Comparison of ENCODE assay signal across 11 mouse cellular contexts in the genomic region with DNA sequence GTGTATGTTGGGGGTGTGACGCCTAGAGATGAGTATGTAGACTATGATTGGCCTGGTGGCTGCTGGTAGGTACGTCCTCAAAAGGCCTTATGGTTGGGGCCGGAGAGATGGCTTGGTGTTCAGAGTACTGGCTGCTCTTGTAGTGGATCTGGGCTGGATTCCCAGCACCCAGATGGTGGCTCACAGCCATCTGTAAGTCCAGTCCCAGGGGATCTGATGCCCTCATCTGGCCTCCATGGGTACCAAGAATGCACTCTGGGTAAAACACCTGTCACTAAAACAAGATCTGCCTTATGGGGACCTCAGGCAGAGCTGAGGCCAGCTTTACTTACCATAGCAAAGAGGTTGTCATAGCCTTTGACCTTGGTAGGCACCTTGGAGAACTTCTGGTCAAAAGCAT. TPM values are rescaled to one million over a fixed set of nuclear protein-coding genes. Genes with fewer than 3 reads are reported as not detected.
DNase-seq lines count a peak whose midpoint lies in the region; ATAC-seq and TF ChIP-seq lines count a peak whose summit lies in the region.
"Had no signal": no experiment of that assay in that cellular context is flagged by ENCODE, and none has a peak within 500 bp of the region (broad histone marks: within the 10 kb centered on the region; RNA-seq: fewer than 3 reads in every experiment).

No protein-coding gene starts in this region.

- ATAC-seq in forebrain, embryonic 15.5 days (replicated peaks), result no peak
- no peak for ATAC-seq in liver, embryonic 15.5 days (ENCODE audit: insufficient read depth)
- ATAC-seq in erythroid progenitor cell, adult 5-6 weeks (replicated peaks; ENCODE audit: low FRiP score, poor library complexity, severe bottlenecking), result no peak
- ATAC-seq: CD4-positive, CD25-positive, alpha-beta regulatory T cell, adult 4 months had no signal

- peak overlapping the region; percentile 71 for H3K4me2 ChIP-seq in forebrain, embryonic 15.5 days (replicated peaks)
- peak overlapping the region; percentile 91 for H3K4me2 ChIP-seq in liver, embryonic 15.5 days

- no peak overlapping the region for H3K27ac ChIP-seq in heart, embryonic 10.5 days
- no peak overlapping the region for H3K27ac ChIP-seq in forebrain, embryonic 15.5 days (replicated peaks)
- H3K27ac ChIP-seq in liver, embryonic 15.5 days (replicated peaks), result no peak overlapping the region

- no peak for TF ChIP-seq CTCF in E14TG2a.4 (conservative IDR thresholded peaks at IDR 0.05; ENCODE audit: low read length)

- WGBS in heart, embryonic 10.5 days, result 95% methylated on average over 3 of the region's 3 CpGs
- 93% methylated on average over 3 of the region's 3 CpGs for WGBS in forebrain, embryonic 15.5 days
- WGBS in liver, embryonic 15.5 days (ENCODE audit: insufficient replicate concordance), result 85% methylated on average over 3 of the region's 3 CpGs

- peaks cover 53% of the 10 kb centered on the region for H3K36me3 ChIP-seq in heart, embryonic 10.5 days
- H3K36me3 ChIP-seq in E14TG2a.4 (ENCODE audit: insufficient read depth, low read length), result peaks cover 63% of the 10 kb centered on the region
- peaks cover 39% of the 10 kb centered on the region for H3K36me3 ChIP-seq in forebrain, embryonic 15.5 days
- peaks cover 58% of the 10 kb centered on the region for H3K36me3 ChIP-seq in liver, embryonic 15.5 days (replicated peaks)

- no peaks in the 10 kb centered on the region for H3K27me3 ChIP-seq in heart, embryonic 10.5 days (ENCODE audit: insufficient read depth, poor library complexity, severe bottlenecking)
- H3K27me3 ChIP-seq in E14TG2a.4 (ENCODE audit: insufficient read depth, low read length), result no peaks in the 10 kb centered on the region
- H3K27me3 ChIP-seq in forebrain, embryonic 15.5 days, result no peaks in the 10 kb centered on the region
- H3K27me3 ChIP-seq in liver, embryonic 15.5 days, result no peaks in the 10 kb centered on the region

- no peak overlapping the region for H3K9ac ChIP-seq in forebrain, embryonic 15.5 days (replicated peaks)
- no peak overlapping the region for H3K9ac ChIP-seq in liver, embryonic 15.5 days

- H3K9me3 ChIP-seq in heart, embryonic 10.5 days, result no peaks in the 10 kb centered on the region
- H3K9me3 ChIP-seq in E14TG2a.4 (ENCODE audit: low read length), result no peaks in the 10 kb centered on the region
- H3K9me3 ChIP-seq in forebrain, embryonic 15.5 days, result no peaks in the 10 kb centered on the region
- no peaks in the 10 kb centered on the region for H3K9me3 ChIP-seq in liver, embryonic 15.5 days (replicated peaks)

- DNase-seq in heart, embryonic 10.5 days (ENCODE audit: low spot score), result no peak
- DNase-seq in heart, postnatal 36 days, result no peak
- DNase-seq in ovary, adult 18-20 months (ENCODE audit: low spot score), result no peak
- no peak for DNase-seq in adrenal gland, adult 18-20 months (ENCODE audit: low spot score in 2 of 2)
- DNase-seq: thymus, postnatal 25 days had no signal

- H3K4me1 ChIP-seq in heart, embryonic 10.5 days, result peaks cover 37% of the 10 kb centered on the region
- peaks cover 76% of the 10 kb centered on the region for H3K4me1 ChIP-seq in E14TG2a.4 (replicated peaks; ENCODE audit: low read depth, low read length)
- peaks cover 39% of the 10 kb centered on the region for H3K4me1 ChIP-seq in forebrain, embryonic 15.5 days
- peaks cover 38% of the 10 kb centered on the region for H3K4me1 ChIP-seq in liver, embryonic 15.5 days (replicated peaks)

- H3K4me3 ChIP-seq in heart, embryonic 10.5 days, result 0 out of 2 replicates have a peak overlapping the region, but pooled peaks have one; percentile 94
- peak overlapping the region; percentile 100 for H3K4me3 ChIP-seq in E14TG2a.4 (replicated peaks; ENCODE audit: low read length)
- peak overlapping the region; percentile 92; the same call in 1 of the 2 replicates for H3K4me3 ChIP-seq in forebrain, embryonic 15.5 days
- H3K4me3 ChIP-seq in liver, embryonic 15.5 days (replicated peaks), result peak overlapping the region; percentile 86

- intact Hi-C loops in heart, postnatal 36 days (cut with DNase I), result no loop called here

RNA-seq across cellular contexts. Expression of a gene that starts 1.2 kb away (rescaled TPM):
- polyA plus RNA-seq in heart, embryonic 10.5 days (2016; fragmentation: Nextera tagmentation; extraction: Ambion mirVana), result 149 and 157 TPM in 2 replicates
- 10 to 100 TPM; 66.2 to 69.8 TPM for total RNA-seq in heart, postnatal 36 days (2021)
- polyA plus RNA-seq in forebrain, embryonic 15.5 days (2015; fragmentation: Nextera tagmentation; extraction: Ambion mirVana), result 152 and 154 TPM in 2 replicates
- polyA plus RNA-seq in liver, embryonic 15.5 days (2015; fragmentation: Nextera tagmentation; extraction: Ambion mirVana), result 59.7 and 59.9 TPM in 2 replicates
- 42.8 and 69.2 TPM in 2 replicates for total RNA-seq in erythroid progenitor cell, adult 5-6 weeks (2015; ENCODE audit: low replicate concordance)
- total RNA-seq in erythroid progenitor cell, adult 5-6 weeks (2017; ENCODE audit: low replicate concordance), result 19.0 and 29.3 TPM in 2 replicates
- 100 to 1,000 TPM in 1 of 2 experiments, 10 to 100 TPM in 1; 89.2 to 100 TPM for total RNA-seq in adrenal gland, adult 18-20 months (2021)

RNA-seq across cellular contexts. Expression of a gene that starts 2.8 kb away (rescaled TPM):
- 85.6 and 133 TPM in 2 replicates for polyA plus RNA-seq in heart, embryonic 10.5 days (2016; fragmentation: Nextera tagmentation; extraction: Ambion mirVana)
- 10 to 100 TPM; 80.7 to 84.2 TPM for total RNA-seq in heart, postnatal 36 days (2021)
- polyA plus RNA-seq in forebrain, embryonic 15.5 days (2015; fragmentation: Nextera tagmentation; extraction: Ambion mirVana), result 141 and 150 TPM in 2 replicates
- polyA plus RNA-seq in liver, embryonic 15.5 days (2015; fragmentation: Nextera tagmentation; extraction: Ambion mirVana), result 59.8 and 63.4 TPM in 2 replicates
- total RNA-seq in erythroid progenitor cell, adult 5-6 weeks (2015; ENCODE audit: low replicate concordance), result 143 and 183 TPM in 2 replicates
- 140 and 476 TPM in 2 replicates for total RNA-seq in erythroid progenitor cell, adult 5-6 weeks (2017; ENCODE audit: low replicate concordance)
- 100 to 1,000 TPM; 162 to 192 TPM for total RNA-seq in adrenal gland, adult 18-20 months (2021)

RNA-seq across cellular contexts. Expression of a gene that starts 9.5 kb away (rescaled TPM):
- polyA plus RNA-seq in heart, embryonic 10.5 days (2016; fragmentation: Nextera tagmentation; extraction: Ambion mirVana), result not detected in 2 replicates
- not detected for total RNA-seq in heart, postnatal 36 days (2021)
- not detected in 2 replicates for polyA plus RNA-seq in forebrain, embryonic 15.5 days (2015; fragmentation: Nextera tagmentation; extraction: Ambion mirVana)
- not detected in 2 replicates for polyA plus RNA-seq in liver, embryonic 15.5 days (2015; fragmentation: Nextera tagmentation; extraction: Ambion mirVana)
- total RNA-seq in erythroid progenitor cell, adult 5-6 weeks (2015; ENCODE audit: low replicate concordance), result not detected in 2 replicates
- not detected in 2 replicates for total RNA-seq in erythroid progenitor cell, adult 5-6 weeks (2017; ENCODE audit: low replicate concordance)
- total RNA-seq in adrenal gland, adult 18-20 months (2021), result not detected
- polyA plus RNA-seq: CD4-positive, CD25-positive, alpha-beta regulatory T cell, adult 4 months; gonadal fat pad, adult 2 months had no signal

RNA-seq across cellular contexts. Expression of a gene that starts 12.9 kb away (rescaled TPM):
- 27.2 and 28.4 TPM in 2 replicates for polyA plus RNA-seq in heart, embryonic 10.5 days (2016; fragmentation: Nextera tagmentation; extraction: Ambion mirVana)
- total RNA-seq in heart, postnatal 36 days (2021), result 10 to 100 TPM; 28.1 to 35.1 TPM
- 57.9 and 64.1 TPM in 2 replicates for polyA plus RNA-seq in forebrain, embryonic 15.5 days (2015; fragmentation: Nextera tagmentation; extraction: Ambion mirVana)
- polyA plus RNA-seq in liver, embryonic 15.5 days (2015; fragmentation: Nextera tagmentation; extraction: Ambion mirVana), result 19.3 and 20.5 TPM in 2 replicates
- 24.9 and 35.6 TPM in 2 replicates for total RNA-seq in erythroid progenitor cell, adult 5-6 weeks (2015; ENCODE audit: low replicate concordance)
- 31.8 and 40.2 TPM in 2 replicates for total RNA-seq in erythroid progenitor cell, adult 5-6 weeks (2017; ENCODE audit: low replicate concordance)
- 10 to 100 TPM; 67.8 to 80.4 TPM for total RNA-seq in adrenal gland, adult 18-20 months (2021)

RNA-seq across cellular contexts. Expression of a gene that starts 33.4 kb away (rescaled TPM):
- polyA plus RNA-seq in heart, embryonic 10.5 days (2016; fragmentation: Nextera tagmentation; extraction: Ambion mirVana), result 8.4 and 14.7 TPM in 2 replicates
- 1 to 10 TPM; 2.7 to 2.9 TPM for total RNA-seq in heart, postnatal 36 days (2021)
- polyA plus RNA-seq in forebrain, embryonic 15.5 days (2015; fragmentation: Nextera tagmentation; extraction: Ambion mirVana), result 28.0 and 29.7 TPM in 2 replicates
- polyA plus RNA-seq in liver, embryonic 15.5 days (2015; fragmentation: Nextera tagmentation; extraction: Ambion mirVana), result 6.5 and 8.6 TPM in 2 replicates
- 0.42 and 0.72 TPM in 2 replicates for total RNA-seq in erythroid progenitor cell, adult 5-6 weeks (2015; ENCODE audit: low replicate concordance)
- 2.6 and 4.6 TPM in 2 replicates for total RNA-seq in erythroid progenitor cell, adult 5-6 weeks (2017; ENCODE audit: low replicate concordance)
- 1 to 10 TPM; 6.3 to 7.2 TPM for total RNA-seq in adrenal gland, adult 18-20 months (2021)
